Mouse (Mus musculus) C2C12 (cell line): ENCODE data around the gene Kcnj12.

Source experiments
- CEBPB ChIP-seq: IDR thresholded peaks from one replicate; pipeline ENCODE4 v1.6.1; 2011; ENCODE audit warnings: low read depth, mild to moderate bottlenecking, control low read depth, moderate library complexity
- CTCF ChIP-seq: IDR thresholded peaks from one replicate; pipeline ENCODE4 v1.5.1; 2011; ENCODE audit not compliant: control insufficient read depth, insufficient read depth, insufficient read length

- no peak for TF ChIP-seq CTCF
- TF ChIP-seq CEBPB = no peak
Observed at GRCm38 (mm10) chr11:61067133-61067835, 44.9 kb downstream of the Kcnj12 start.
